Mouse (Mus musculus): ENCODE data around the gene Zdhhc18. TPM values are rescaled to one million over a fixed set of nuclear protein-coding genes. Genes with fewer than 3 reads are reported as not detected.

The Zdhhc18 gene
- polyA plus RNA-seq, 1 experiment from 2014 or later = 2.5 TPM

GRCm38 (mm10) chr4:133574070-133574842 lies 75.7 kb downstream of the Zdhhc18 start, which contains the start of gene Gpatch3:
Gpatch3 (plus strand) TSS chr4:133574745.
- Histone ChIP-seq H3K36me3 (ENCODE audit: control insufficient read depth, insufficient read depth, low read length) (peaks cover 13% of the 10 kb centered on the region), H3K4me2 (ENCODE audit: low read length) (peak within 1 kb of the TSS; percentile 87), H3K9ac (ENCODE audit: low read length) (peak within 1 kb of the TSS; percentile 87), H3K9me3 (replicated peaks; ENCODE audit: control insufficient read depth, low read length) (no peaks in the 10 kb centered on the region), H3K27ac (ENCODE audit: low read depth, low read length) (peak within 1 kb of the TSS; percentile 83), H3K4me3 (ENCODE audit: low read depth, low read length) (peak within 1 kb of the TSS; percentile 97), H3K27me3 (replicated peaks; ENCODE audit: control insufficient read depth, insufficient read depth, low read length) (no peaks in the 10 kb centered on the region), H3K4me1 (ENCODE audit: control insufficient read depth, insufficient read depth, low read length) (peaks cover 3% of the 10 kb centered on the region)
- WGBS = 8% methylated on average over 44 of the region's 44 CpGs
- ATAC-seq = peak; percentile 96
- peak; percentile 97 for DNase-seq (ENCODE audit: low spot score)

GRCm38 (mm10) chr4:133570066-133570466 lies 79.9 kb downstream of the Zdhhc18 start:
- H3K4me2 ChIP-seq (ENCODE audit: low read length) = no peak overlapping the region
- no peak overlapping the region for H3K27ac ChIP-seq (ENCODE audit: low read depth, low read length)
- no peak for DNase-seq (ENCODE audit: low spot score)
- H3K36me3 ChIP-seq (ENCODE audit: control insufficient read depth, insufficient read depth, low read length) = no peaks in the 10 kb centered on the region
- H3K4me1 ChIP-seq (ENCODE audit: control insufficient read depth, insufficient read depth, low read length) = peaks cover 1% of the 10 kb centered on the region
- ATAC-seq = no peak
- 66% methylated on average over 10 of the region's 10 CpGs for WGBS
- H3K9ac ChIP-seq (ENCODE audit: low read length) = no peak overlapping the region
- no peak overlapping the region for H3K4me3 ChIP-seq (ENCODE audit: low read depth, low read length)
- no peaks in the 10 kb centered on the region for H3K27me3 ChIP-seq (replicated peaks; ENCODE audit: control insufficient read depth, insufficient read depth, low read length)
- H3K9me3 ChIP-seq (replicated peaks; ENCODE audit: control insufficient read depth, low read length) = no peaks in the 10 kb centered on the region

DNA sequence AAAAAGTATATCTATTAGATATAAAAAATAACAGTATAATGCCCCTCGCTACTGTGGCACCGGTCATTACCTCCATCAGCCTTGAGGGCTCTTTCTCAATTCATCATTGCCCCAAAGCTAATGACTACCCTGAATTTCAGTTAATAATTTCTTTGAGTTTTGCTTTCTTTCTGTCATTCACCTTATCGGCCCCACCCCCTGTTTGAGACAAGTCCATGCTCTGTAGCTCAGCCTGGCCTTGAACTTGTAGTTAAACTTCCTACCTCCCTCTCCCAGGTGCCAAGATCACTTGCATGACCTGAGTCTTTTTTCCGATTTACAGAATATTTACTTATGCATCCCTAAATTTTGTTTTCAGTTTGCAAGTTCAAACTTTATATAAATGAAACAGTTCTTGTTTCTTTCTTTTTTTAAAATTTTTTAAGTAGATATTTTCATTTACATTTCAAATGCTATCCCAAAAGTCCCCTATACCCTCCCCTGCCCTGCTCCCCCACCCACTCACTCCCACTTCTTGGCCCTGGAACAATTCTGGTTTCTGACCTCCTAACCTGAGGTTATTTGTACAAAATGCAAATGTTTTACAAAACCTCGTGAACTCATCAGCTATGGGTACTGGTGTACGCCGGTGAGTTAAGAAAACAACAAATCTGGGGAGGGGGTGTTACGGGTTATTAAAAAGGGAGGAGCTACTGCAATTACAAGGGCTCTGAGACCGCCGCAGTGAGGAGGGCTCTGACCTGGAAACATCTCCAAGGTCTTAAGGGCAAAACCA lies 80.5 kb downstream of the Zdhhc18 start:
- WGBS = 87% methylated on average over 10 of the region's 10 CpGs
- ATAC-seq = no peak
- no peak overlapping the region for H3K9ac ChIP-seq (ENCODE audit: low read length)

DNA sequence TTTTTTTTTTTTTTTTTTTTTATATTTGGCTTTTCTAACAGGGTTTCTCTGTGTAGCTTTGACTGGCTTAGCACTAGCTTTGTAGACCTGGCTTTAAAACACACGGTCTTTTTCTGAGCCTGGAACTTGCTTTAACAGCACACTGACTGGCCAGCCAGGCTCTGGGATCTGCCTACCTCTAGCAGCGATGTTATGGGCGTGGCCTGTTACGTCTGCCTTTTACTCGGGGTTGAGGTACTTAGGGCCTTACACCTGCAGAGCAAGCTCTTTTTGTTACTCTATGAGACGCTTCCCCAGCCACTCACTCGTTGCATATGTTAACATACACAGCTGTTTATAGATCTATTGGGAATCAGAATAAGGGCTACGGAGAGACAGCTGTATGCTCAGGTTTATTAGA lies 82.7 kb downstream of the Zdhhc18 start:
- no peaks in the 10 kb centered on the region for H3K4me1 ChIP-seq (ENCODE audit: control insufficient read depth, insufficient read depth, low read length)
- no peak for ATAC-seq
- 28% methylated on average over 8 of the region's 8 CpGs for WGBS

More for the DNA sequence above, 80.5 kb downstream of the Zdhhc18 start:
- no peaks in the 10 kb centered on the region; the same call in 1 of the 2 replicates for H3K4me1 ChIP-seq (ENCODE audit: control insufficient read depth, insufficient read depth, low read length)
- H3K4me2 ChIP-seq (ENCODE audit: low read length) = no peak overlapping the region
- no peaks in the 10 kb centered on the region for H3K9me3 ChIP-seq (replicated peaks; ENCODE audit: control insufficient read depth, low read length)
- no peaks in the 10 kb centered on the region for H3K27me3 ChIP-seq (replicated peaks; ENCODE audit: control insufficient read depth, insufficient read depth, low read length)
- no peak for DNase-seq (ENCODE audit: low spot score)
- H3K27ac ChIP-seq (ENCODE audit: low read depth, low read length) = no peak overlapping the region
- no peaks in the 10 kb centered on the region for H3K36me3 ChIP-seq (ENCODE audit: control insufficient read depth, insufficient read depth, low read length)
- H3K4me3 ChIP-seq (ENCODE audit: low read depth, low read length) = no peak overlapping the region

GRCm38 (mm10) chr4:133563123-133563571 lies 86.8 kb downstream of the Zdhhc18 start:
- H3K4me3 ChIP-seq (ENCODE audit: low read depth, low read length) = no peak overlapping the region
- no peak overlapping the region for H3K27ac ChIP-seq (ENCODE audit: low read depth, low read length)
- H3K27me3 ChIP-seq (replicated peaks; ENCODE audit: control insufficient read depth, insufficient read depth, low read length) = no peaks in the 10 kb centered on the region
- no peak for ATAC-seq
- no peaks in the 10 kb centered on the region for H3K9me3 ChIP-seq (replicated peaks; ENCODE audit: control insufficient read depth, low read length)
- no peaks in the 10 kb centered on the region for H3K36me3 ChIP-seq (ENCODE audit: control insufficient read depth, insufficient read depth, low read length)
- no peak overlapping the region for H3K9ac ChIP-seq (ENCODE audit: low read length)
- DNase-seq (ENCODE audit: low spot score) = peak; percentile 29
- WGBS = 68% methylated on average over 11 of the region's 11 CpGs
- no peak overlapping the region for H3K4me2 ChIP-seq (ENCODE audit: low read length)
- no peaks in the 10 kb centered on the region for H3K4me1 ChIP-seq (ENCODE audit: control insufficient read depth, insufficient read depth, low read length)

More for the DNA sequence above, 82.7 kb downstream of the Zdhhc18 start:
- no peaks in the 10 kb centered on the region for H3K36me3 ChIP-seq (ENCODE audit: control insufficient read depth, insufficient read depth, low read length)
- no peak overlapping the region for H3K9ac ChIP-seq (ENCODE audit: low read length)
- no peak overlapping the region for H3K27ac ChIP-seq (ENCODE audit: low read depth, low read length)
- no peak overlapping the region for H3K4me3 ChIP-seq (ENCODE audit: low read depth, low read length)
- no peaks in the 10 kb centered on the region for H3K27me3 ChIP-seq (replicated peaks; ENCODE audit: control insufficient read depth, insufficient read depth, low read length)
- no peak overlapping the region for H3K4me2 ChIP-seq (ENCODE audit: low read length)
- no peaks in the 10 kb centered on the region for H3K9me3 ChIP-seq (replicated peaks; ENCODE audit: control insufficient read depth, low read length)
- no peak for DNase-seq (ENCODE audit: low spot score)

- 82% methylated on average over 4 of the region's 4 CpGs for WGBS
- no peaks in the 10 kb centered on the region for H3K36me3 ChIP-seq (ENCODE audit: control insufficient read depth, insufficient read depth, low read length)
- no peaks in the 10 kb centered on the region for H3K9me3 ChIP-seq (replicated peaks; ENCODE audit: control insufficient read depth, low read length)
- DNase-seq (ENCODE audit: low spot score) (no peak), ATAC-seq (no peak)
- H3K4me3 ChIP-seq (ENCODE audit: low read depth, low read length) = no peak overlapping the region
- no peak overlapping the region for H3K4me2 ChIP-seq (ENCODE audit: low read length)
- H3K27me3 ChIP-seq (replicated peaks; ENCODE audit: control insufficient read depth, insufficient read depth, low read length) = no peaks in the 10 kb centered on the region
- no peaks in the 10 kb centered on the region for H3K4me1 ChIP-seq (ENCODE audit: control insufficient read depth, insufficient read depth, low read length)
- no peak overlapping the region for H3K27ac ChIP-seq (ENCODE audit: low read depth, low read length)
- H3K9ac ChIP-seq (ENCODE audit: low read length) = no peak overlapping the region
These were observed 88.3 kb downstream of the Zdhhc18 start for GRCm38 (mm10) chr4:133561622-133562021.

- Histone ChIP-seq H3K4me3 (ENCODE audit: low read depth, low read length) (no peak overlapping the region), H3K9me3 (replicated peaks; ENCODE audit: control insufficient read depth, low read length) (no peaks in the 10 kb centered on the region), H3K27ac (ENCODE audit: low read depth, low read length) (no peak overlapping the region), H3K4me1 (ENCODE audit: control insufficient read depth, insufficient read depth, low read length) (no peaks in the 10 kb centered on the region), H3K36me3 (ENCODE audit: control insufficient read depth, insufficient read depth, low read length) (no peaks in the 10 kb centered on the region), H3K4me2 (ENCODE audit: low read length) (no peak overlapping the region), H3K27me3 (replicated peaks; ENCODE audit: control insufficient read depth, insufficient read depth, low read length) (no peaks in the 10 kb centered on the region), H3K9ac (ENCODE audit: low read length) (no peak overlapping the region)
- ATAC-seq = no peak
- no peak for DNase-seq (ENCODE audit: low spot score)
- 77% methylated on average over 4 of the region's 4 CpGs for WGBS
These were observed 90.1 kb downstream of the Zdhhc18 start for GRCm38 (mm10) chr4:133559846-133560245.

DNA sequence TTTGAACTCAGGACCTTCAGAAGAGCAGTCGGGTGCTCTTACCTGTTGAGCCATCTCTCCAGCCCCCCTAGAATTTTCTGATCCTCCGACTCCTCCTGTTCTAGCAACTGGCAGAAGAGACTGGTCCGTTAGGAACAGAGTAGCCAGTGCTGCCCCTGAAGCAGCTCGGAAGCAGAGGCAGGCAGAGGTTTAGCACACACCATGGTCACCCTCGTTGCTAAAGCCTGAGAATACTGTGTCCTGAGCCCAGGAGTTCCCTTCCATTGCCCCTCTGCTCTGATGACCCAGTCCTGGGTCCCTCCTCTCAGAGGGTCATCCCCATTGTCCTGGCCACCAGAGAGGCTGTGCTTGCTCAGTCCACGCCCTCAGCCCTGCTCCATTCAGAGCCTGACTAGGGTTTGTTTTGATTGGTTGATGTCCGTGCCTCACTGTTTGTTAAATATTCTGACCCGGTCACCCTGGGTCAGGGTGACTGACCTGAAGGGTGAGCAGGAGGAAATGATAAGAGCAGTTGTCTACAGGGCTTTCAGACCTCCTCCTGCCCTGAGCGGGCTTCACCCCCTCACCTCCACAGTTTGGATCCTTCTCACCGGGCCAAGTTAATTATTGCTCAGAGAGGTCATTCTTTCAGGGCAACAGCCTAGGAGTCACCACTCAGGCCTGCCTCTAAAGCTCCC lies 92.8 kb downstream of the Zdhhc18 start:
- no peak overlapping the region for H3K4me2 ChIP-seq (ENCODE audit: low read length)
- no peaks in the 10 kb centered on the region for H3K27me3 ChIP-seq (replicated peaks; ENCODE audit: control insufficient read depth, insufficient read depth, low read length)
- WGBS = 46% methylated on average over 10 of the region's 10 CpGs
- no peak for ATAC-seq
- H3K27ac ChIP-seq (ENCODE audit: low read depth, low read length) = no peak overlapping the region
- no peak overlapping the region for H3K9ac ChIP-seq (ENCODE audit: low read length)
- H3K4me1 ChIP-seq (ENCODE audit: control insufficient read depth, insufficient read depth, low read length) = no peaks in the 10 kb centered on the region
- H3K4me3 ChIP-seq (ENCODE audit: low read depth, low read length) = no peak overlapping the region
- no peak for DNase-seq (ENCODE audit: low spot score)
- no peaks in the 10 kb centered on the region for H3K9me3 ChIP-seq (replicated peaks; ENCODE audit: control insufficient read depth, low read length)
- no peaks in the 10 kb centered on the region for H3K36me3 ChIP-seq (ENCODE audit: control insufficient read depth, insufficient read depth, low read length)
